Mouse (Mus musculus) gastrocnemius, adult 2 months (tissue): ENCODE results near the gene Cep126. TPM values are rescaled to one million over a fixed set of nuclear protein-coding genes. Genes with fewer than 3 reads are reported as not detected.
A peak's percentile ranks its signal among the peaks of the same experiment; 100 is the strongest.

Experiments used
- DNase-seq: peaks from one replicate; pipeline ENCODE4 v3.0.0; 2022
- H3K27ac ChIP-seq: fragments of 200-600 bp; 2 replicates; pipeline ENCODE4 v1.8.1; 2022; ENCODE audit warnings: mild to moderate bottlenecking
- H3K4me3 ChIP-seq: fragments of 200-600 bp; 2 replicates; pipeline ENCODE4 v1.8.1; 2022; ENCODE audit warnings: mild to moderate bottlenecking, moderate library complexity
- CTCF ChIP-seq: fragments of 200-600 bp; IDR thresholded peaks from 2 replicates; pipeline ENCODE4 v1.8.1; 2022; ENCODE audit warnings: antibody characterized with exemption, mild to moderate bottlenecking, moderate library complexity
- intact Hi-C: fragments of 180-260 bp; cut with DNase I; formaldehyde crosslinking; loops from one replicate; pipeline ENCODE4 v1.15.1; 2025
- long read RNA-seq, 2 experiments: library from polyadenylated mRNA; stranded (forward); transcript quantifications; one replicate each; pipeline ENCODE4 v2.0.0; 2021
- total RNA-seq, 2 experiments: library from RNA; stranded (reverse); gene quantifications; 2 replicates each; pipeline ENCODE4 v1.2.3; 2021

Cep126 gene
- under 1 TPM; 0.46 to 0.64 TPM for total RNA-seq
- long read RNA-seq, experiment 1 = 0 reads
- long read RNA-seq, experiment 2, partial matches to known transcripts = 0 of 1 reads
- long read RNA-seq, experiment 2, other reads (novel, unspliced or antisense) = 0 of 1 reads

DNA sequence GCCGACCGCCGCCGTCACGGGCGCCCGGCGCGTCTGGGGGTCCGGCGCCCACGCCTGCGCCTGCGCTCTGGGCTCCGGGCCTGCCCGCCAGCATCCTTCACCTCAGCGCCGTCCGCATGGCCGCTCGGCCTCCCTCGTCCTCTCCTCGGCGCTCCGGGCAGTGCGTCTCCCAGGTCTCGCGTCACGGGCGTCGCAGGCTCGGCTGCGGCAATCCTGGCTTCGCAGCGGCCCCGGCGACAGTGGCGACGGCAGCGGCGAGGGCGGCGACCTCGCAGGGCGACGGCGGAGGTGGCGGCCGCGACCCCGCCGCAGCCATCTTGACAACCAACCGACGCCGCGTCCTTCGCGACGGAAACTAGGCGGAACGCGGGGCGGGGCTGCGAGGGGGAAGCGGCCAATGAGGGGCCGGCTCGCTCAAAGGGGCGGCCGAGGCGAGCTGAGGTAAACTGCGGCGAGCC, at the start of gene Cep126:
Cep126 (minus strand) TSS at position 178 of the 458 bp plus-strand sequence.
- peak within 1 kb of the TSS; percentile 90 for H3K4me3 ChIP-seq
- intact Hi-C loops = no loop called here
- peak within 1 kb of the TSS; percentile 29 for H3K27ac ChIP-seq
- DNase-seq = peak; percentile 85
- no peak for TF ChIP-seq CTCF

DNA sequence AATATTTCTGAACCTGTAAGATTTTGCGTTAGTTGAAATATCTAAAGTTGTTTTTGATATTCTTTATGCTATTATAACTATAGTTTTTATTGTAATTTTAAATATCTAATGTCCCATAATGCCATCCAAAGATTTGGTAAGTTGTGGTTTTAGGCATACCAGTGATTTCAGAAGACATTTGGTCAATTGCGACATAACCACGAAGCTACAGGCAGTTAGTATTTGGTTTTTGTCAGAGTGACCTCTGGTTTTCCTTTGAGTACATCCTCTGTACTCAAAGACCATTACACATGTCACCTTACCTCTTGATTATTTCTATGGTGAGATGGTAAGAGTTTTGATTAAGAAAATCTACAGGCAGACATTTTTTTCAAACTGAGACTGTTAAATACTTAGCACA, 45.5 kb upstream of the Cep126 start:
- Histone ChIP-seq H3K27ac (no peak overlapping the region), H3K4me3 (no peak overlapping the region)
- DNase-seq = no peak
- TF ChIP-seq CTCF = no peak
- intact Hi-C loops = no loop called here

DNA sequence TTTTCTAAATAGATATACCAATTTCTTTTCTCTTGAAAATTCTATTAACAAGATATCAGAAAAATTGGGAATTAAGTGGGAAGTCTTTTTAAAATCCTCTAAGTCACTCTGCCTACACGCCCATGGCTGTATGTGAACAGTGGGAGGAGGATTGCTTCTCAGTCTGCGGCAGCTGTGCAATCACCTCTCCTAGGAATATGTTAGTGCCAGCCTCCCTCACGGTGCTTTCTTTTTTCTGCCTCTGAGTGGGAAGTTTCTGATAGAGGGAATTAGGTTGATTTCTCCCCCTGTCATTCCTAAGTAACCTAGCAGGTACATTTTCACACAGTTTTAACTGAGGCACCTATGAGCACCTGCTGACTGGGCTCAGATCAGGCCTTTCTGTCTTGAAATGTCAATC, 43.0 kb upstream of the Cep126 start:
- TF ChIP-seq CTCF = no peak
- H3K4me3 ChIP-seq = no peak overlapping the region
- intact Hi-C loops = no loop called here
- H3K27ac ChIP-seq = no peak overlapping the region
- no peak for DNase-seq

DNA sequence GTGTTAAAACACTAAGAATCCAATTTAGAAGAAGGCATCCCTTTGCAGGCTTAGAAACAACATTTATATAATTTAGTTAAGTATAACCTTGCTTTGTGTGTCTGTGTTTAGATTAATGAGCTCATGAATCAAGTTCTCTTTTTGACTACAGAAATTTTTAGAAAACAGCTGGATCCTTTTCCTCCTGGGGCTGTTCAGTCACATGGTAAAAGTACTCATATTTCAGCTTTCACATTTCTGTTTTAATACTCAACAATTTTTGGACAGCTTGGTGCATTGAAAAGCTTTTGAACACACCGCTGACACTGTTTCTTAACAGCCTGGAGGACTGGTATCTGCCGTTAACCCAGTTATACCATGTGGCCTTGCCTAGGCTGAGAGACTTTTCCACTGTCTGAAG, 22.9 kb upstream of the Cep126 start:
- no peak for TF ChIP-seq CTCF
- intact Hi-C loops = no loop called here
- DNase-seq = no peak
- H3K4me3 ChIP-seq = no peak overlapping the region
- no peak overlapping the region for H3K27ac ChIP-seq

DNA sequence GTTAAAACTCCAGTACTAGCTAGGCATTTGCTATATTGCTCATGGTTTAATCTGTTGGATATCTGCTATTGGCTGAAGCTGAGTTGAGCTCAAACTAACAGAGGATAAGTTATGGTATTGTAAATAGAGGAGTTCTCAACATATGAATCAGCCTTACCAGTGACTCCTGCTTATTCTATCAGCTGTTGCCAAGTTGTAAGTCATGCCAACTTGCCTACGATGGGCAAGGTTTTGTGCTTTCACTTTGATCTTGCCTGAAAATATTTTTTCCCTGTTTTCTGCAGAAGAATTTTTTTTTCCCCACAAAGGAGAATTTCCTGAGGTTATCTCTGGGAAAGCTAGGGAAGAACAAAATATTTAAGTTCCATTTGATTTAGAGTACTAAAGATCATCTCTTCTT, 5.4 kb upstream of the Cep126 start:
- Histone ChIP-seq H3K4me3 (no peak overlapping the region), H3K27ac (no peak overlapping the region)
- DNase-seq = no peak
- TF ChIP-seq CTCF = no peak
- intact Hi-C loops = no loop called here

DNA sequence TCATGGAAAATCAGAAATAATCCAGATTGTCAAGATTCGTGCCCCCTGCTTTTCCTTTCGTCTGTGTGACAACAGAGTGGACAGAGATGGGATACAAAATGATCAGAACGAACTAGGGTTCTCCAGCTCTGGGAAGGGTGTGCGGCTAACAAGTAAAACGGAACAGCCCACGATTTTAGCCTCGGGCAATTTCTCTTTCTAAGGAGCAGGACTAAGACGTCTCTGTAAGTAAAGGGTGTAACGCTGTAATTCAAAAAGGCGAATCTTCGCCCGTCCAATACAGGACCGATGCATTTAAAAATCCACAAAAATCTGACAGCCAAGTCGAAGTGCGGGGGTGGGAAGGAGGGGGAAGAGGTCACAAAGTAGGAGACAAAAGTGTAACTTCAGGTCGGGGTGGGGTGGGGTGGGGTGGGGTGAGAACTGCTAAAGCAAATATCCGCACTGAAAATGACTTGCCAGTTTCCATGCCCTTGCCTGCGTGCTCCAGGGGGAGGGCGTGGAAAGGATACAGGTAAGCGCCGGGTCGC, 443 bp downstream of the Cep126 start:
- Histone ChIP-seq H3K4me3 (peak overlapping the region; percentile 90), H3K27ac (peak overlapping the region; percentile 29; the same call in 1 of the 2 replicates)
- intact Hi-C loops = no loop called here
- no peak for TF ChIP-seq CTCF
- no peak for DNase-seq

DNA sequence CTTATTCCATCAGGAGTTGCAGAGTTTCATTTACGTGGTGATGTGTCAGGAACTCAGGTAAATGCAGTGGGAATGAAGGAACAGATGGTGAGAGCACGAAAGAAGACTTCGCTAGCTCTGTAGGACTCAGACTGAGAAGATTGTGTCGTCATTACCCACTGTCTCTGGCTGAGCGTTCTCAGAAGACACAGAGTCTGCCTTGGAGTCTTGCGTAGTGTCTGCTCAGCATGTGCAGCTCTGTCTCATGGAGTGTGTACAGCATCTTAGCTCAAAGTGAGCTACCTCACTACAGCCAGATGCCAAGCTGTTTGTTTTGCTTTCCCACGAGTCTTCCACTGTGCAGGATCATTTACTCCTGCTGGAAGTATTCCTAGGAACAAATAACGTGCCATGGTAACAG, 10.6 kb downstream of the Cep126 start:
- H3K27ac ChIP-seq = no peak overlapping the region
- H3K4me3 ChIP-seq = no peak overlapping the region
- TF ChIP-seq CTCF = no peak
- intact Hi-C loops = no loop called here
- DNase-seq = no peak

DNA sequence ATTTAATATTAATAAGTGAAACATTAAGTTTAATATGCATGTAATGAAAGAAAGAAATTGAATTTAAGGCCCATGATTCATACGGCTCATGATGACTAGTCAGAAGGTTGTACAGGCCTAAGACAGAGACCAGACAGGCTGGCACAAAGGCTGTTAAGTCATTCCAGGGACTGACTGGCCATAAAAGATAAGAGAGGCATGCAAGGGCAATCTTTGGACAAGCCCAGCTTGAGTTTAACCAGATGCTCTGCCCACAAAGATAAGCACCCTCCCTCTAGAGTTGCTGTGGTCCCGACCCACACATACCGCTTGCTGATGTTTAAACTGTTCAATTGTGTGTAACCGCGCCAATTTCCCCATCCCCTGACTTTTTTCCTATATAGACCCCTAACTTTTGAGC, 19.6 kb downstream of the Cep126 start:
- DNase-seq = no peak
- no peak overlapping the region for H3K27ac ChIP-seq
- intact Hi-C loops = no loop called here
- TF ChIP-seq CTCF = no peak
- no peak overlapping the region for H3K4me3 ChIP-seq

DNA sequence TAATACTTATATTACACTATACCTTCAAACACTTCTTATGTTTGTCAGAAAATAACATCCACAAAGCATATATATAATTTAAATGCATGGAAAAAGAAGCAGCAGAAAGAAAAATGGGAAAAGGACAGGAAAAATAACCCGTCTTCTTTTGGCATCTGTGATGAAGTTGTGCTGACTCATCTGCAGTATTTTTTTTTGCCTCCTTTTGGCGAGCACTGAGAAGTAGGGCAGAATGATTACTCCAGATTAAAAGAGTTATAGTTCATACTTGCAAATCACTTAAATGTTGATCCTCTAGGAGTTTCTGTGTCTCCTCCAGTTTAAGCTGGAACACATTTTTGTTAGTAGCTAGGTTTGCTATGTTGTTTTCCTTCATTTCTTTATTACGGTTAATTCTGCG, 31.0 kb downstream of the Cep126 start:
- H3K27ac ChIP-seq = no peak overlapping the region
- intact Hi-C loops = no loop called here
- no peak for DNase-seq
- TF ChIP-seq CTCF = no peak
- no peak overlapping the region for H3K4me3 ChIP-seq

DNA sequence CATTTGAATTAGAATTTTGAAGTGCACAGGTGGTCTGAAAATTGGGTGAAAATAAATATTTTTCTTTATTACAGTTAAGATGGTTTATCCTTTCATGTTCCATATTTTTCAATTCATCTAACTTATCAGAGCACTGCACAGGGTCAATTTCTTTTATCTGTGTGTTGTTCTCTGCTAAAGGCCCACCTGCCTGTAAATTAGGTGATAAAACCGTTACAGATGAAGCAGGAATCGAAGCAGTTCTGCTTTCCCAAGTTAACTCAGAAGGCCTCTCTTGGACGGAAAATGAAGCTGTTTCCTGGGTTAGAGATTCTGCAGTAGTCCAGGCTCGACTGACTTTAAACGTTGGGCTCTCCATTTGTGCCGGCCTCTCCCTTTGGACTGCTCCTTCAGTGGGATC, 33.1 kb downstream of the Cep126 start:
- intact Hi-C loops = no loop called here
- TF ChIP-seq CTCF = no peak
- no peak for DNase-seq
- Histone ChIP-seq H3K4me3 (no peak overlapping the region), H3K27ac (no peak overlapping the region)

DNA sequence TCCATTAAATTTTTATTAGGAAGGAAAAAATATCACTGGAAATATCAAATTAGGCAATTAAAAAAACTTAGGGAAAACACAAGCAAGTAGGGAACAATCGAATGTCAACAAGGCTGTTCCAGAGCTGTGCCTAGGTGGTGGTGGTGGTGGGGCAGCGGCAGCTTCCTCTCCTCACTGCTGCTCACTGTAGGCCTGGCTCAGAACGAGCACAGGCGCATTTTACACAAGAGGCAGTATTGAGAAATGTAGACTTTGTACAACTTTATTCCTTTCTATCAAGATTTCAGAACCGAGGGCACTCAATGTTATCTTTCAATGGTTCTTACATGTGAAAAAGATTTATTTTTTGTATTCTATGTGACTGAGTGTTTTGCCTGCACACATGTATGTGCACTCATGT, 55.2 kb downstream of the Cep126 start:
- intact Hi-C loops = loop anchor here (10.0 kb wide), 2 partner anchors 174 to 364 kb away; no protein-coding TSS in a partner anchor
- TF ChIP-seq CTCF = no peak
- no peak overlapping the region for H3K4me3 ChIP-seq
- DNase-seq = no peak
- H3K27ac ChIP-seq = no peak overlapping the region

DNA sequence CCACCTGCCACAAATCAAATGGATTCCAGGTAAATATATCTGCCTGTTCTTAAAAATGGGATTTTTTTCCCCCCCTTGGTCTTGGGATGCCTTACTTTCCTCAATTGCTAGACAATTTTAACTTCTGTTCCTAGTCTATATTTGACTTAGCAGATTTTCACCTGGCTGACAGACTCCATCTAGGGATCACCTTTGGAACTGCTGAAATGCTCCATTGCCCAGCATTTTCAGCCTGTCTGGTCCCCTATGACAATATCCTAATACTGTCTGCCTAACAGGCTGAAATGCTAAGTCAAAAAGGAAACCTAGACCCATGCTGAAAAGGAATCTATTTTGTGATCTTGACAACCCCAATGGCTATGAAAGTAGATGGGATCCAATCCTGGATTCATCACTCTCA, 59.7 kb downstream of the Cep126 start:
- TF ChIP-seq CTCF = peak; percentile 70
- no peak for DNase-seq
- H3K27ac ChIP-seq = no peak overlapping the region
- H3K4me3 ChIP-seq = no peak overlapping the region
- intact Hi-C loops = loop anchor here (10.0 kb wide), 2 partner anchors 170 to 360 kb away; no protein-coding TSS in a partner anchor

DNA sequence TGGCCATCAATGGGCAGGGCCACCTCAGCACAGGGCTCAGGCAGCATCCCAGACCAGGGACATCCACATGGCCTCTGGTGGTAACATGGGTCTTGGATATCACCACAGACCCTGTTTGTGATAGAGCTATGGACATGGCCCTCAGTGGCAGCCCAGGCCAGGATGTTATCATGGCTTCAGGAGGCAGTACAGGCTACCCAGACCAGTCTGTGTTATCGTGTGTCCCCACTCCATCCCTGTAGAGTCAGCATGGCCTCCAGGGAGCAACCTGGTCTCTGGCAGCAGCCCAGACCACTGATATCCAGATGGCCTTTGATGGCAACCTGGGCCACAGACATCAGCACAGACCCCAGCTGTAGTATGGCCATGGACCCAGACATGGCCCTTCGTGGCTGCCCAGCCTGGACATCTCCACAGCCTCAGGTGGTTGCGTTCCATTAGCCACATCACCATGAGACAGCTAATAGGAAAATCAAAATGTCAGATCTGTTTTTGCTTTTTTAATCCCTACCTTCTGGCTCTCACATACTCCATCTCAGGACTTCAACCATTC, 60.8 kb downstream of the Cep126 start:
- no peak overlapping the region for H3K27ac ChIP-seq
- no peak for TF ChIP-seq CTCF
- intact Hi-C loops = loop anchor here (10.0 kb wide), 2 partner anchors 168 to 358 kb away; no protein-coding TSS in a partner anchor
- no peak overlapping the region for H3K4me3 ChIP-seq
- DNase-seq = no peak

DNA sequence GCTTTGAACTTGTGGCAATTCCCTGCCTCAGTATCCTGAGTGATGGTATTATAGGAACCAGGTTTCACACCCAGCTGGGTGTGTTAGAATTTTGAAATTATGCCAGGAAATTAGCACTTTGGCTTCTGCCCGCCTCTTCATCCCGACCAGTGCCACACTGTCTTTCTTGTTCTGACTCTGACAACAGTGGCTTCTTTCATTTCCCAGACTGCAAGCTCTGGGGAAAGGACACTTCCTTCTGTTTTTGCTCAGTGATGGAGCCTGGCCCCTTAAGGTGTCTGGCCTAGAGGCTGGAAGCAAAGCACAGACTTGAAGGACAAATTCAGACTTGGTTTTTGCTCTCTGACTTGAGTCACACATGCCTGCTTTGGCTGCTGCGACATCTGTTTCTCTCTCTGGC, 74.5 kb downstream of the Cep126 start:
- TF ChIP-seq CTCF = no peak
- H3K4me3 ChIP-seq = no peak overlapping the region
- DNase-seq = no peak
- no peak overlapping the region for H3K27ac ChIP-seq
- intact Hi-C loops = no loop called here
